Mouse (Mus musculus): ENCODE measurements at regions not wholly inside any gene's neighbourhood (a gene's known extent, or its start where the extent isn't known, plus 50 kb on each side); places are given as distances from the start of the nearest gene placed in this dataset.
A peak's percentile ranks its signal among the peaks of the same experiment; 100 is the strongest.

- DNase-seq (ENCODE audit: low spot score in 2 of 2), result no peak
Observed at GRCm38 (mm10) chr9:63896073-63896807, 125.6 kb downstream of the Smad6 start.

GRCm38 (mm10) chr9:63892235-63892971 lies 129.5 kb downstream of the Smad6 start:
- DNase-seq (ENCODE audit: low spot score in 2 of 2), result no peak

- DNase-seq (ENCODE audit: low spot score in 2 of 2), result no peak
Observed at GRCm38 (mm10) chr9:63890717-63891116, 131.1 kb downstream of the Smad6 start.

GRCm38 (mm10) chr9:63889570-63889969 lies 131.8 kb upstream of the Smad3 start:
- DNase-seq (ENCODE audit: low spot score in 2 of 2), result no peak

GRCm38 (mm10) chr9:63884971-63885370 lies 127.2 kb upstream of the Smad3 start:
- DNase-seq (ENCODE audit: low spot score in 2 of 2), result no peak

- DNase-seq (ENCODE audit: low spot score in 2 of 2), result peak in 1 of 2 experiments; percentile 26
Observed at GRCm38 (mm10) chr9:63883738-63884520, 126.1 kb upstream of the Smad3 start.

- no peak for DNase-seq (ENCODE audit: low spot score in 2 of 2)
Observed at GRCm38 (mm10) chr9:63881692-63882091, 123.9 kb upstream of the Smad3 start.

GRCm38 (mm10) chr9:63881261-63881563 lies 123.4 kb upstream of the Smad3 start:
- DNase-seq (ENCODE audit: low spot score in 2 of 2), result peak in 1 of 2 experiments; percentile 41

GRCm38 (mm10) chr9:63880487-63881260 lies 122.9 kb upstream of the Smad3 start:
- DNase-seq (ENCODE audit: low spot score in 2 of 2), result peak in 1 of 2 experiments; percentile 40

GRCm38 (mm10) chr9:63879710-63880428 lies 122.1 kb upstream of the Smad3 start:
- DNase-seq (ENCODE audit: low spot score in 2 of 2), result no peak

GRCm38 (mm10) chr9:63877864-63878263 lies 120.1 kb upstream of the Smad3 start:
- no peak for DNase-seq (ENCODE audit: low spot score in 2 of 2)

GRCm38 (mm10) chr9:63876886-63877285 lies 119.1 kb upstream of the Smad3 start:
- DNase-seq (ENCODE audit: low spot score in 2 of 2), result no peak

GRCm38 (mm10) chr9:63876023-63876422 lies 118.2 kb upstream of the Smad3 start:
- no peak for DNase-seq (ENCODE audit: low spot score in 2 of 2)

GRCm38 (mm10) chr9:63875193-63875592 lies 117.4 kb upstream of the Smad3 start:
- no peak for DNase-seq (ENCODE audit: low spot score in 2 of 2)

GRCm38 (mm10) chr9:63864350-63864749 lies 106.6 kb upstream of the Smad3 start:
- DNase-seq (ENCODE audit: low spot score in 2 of 2), result no peak

- no peak for DNase-seq (ENCODE audit: low spot score in 2 of 2)
Observed at GRCm38 (mm10) chr9:63863328-63863727, 105.5 kb upstream of the Smad3 start.

GRCm38 (mm10) chr9:63862427-63862826 lies 104.6 kb upstream of the Smad3 start:
- no peak for DNase-seq (ENCODE audit: low spot score in 2 of 2)

- DNase-seq (ENCODE audit: low spot score in 2 of 2), result no peak
Observed at GRCm38 (mm10) chr9:63861418-63861817, 103.6 kb upstream of the Smad3 start.

GRCm38 (mm10) chr9:63860196-63860595 lies 102.4 kb upstream of the Smad3 start:
- DNase-seq (ENCODE audit: low spot score in 2 of 2), result no peak

GRCm38 (mm10) chr9:63856065-63856736 lies 98.4 kb upstream of the Smad3 start:
- peak; percentile 93 to 96 for DNase-seq (ENCODE audit: low spot score in 2 of 2)
